Mouse (Mus musculus): ENCODE measurements around the gene Tesmin.

The Tesmin gene

GRCm38 (mm10) chr19:3389089-3389488, 432 bp downstream of the Tesmin start:
- in situ Hi-C loops (cut with MboI; ENCODE audit: low sequenced_read_pairs), result no loop called here

GRCm38 (mm10) chr19:3392384-3392783, 3.7 kb downstream of the Tesmin start:
- in situ Hi-C loops (cut with MboI; ENCODE audit: low sequenced_read_pairs), result no loop called here

GRCm38 (mm10) chr19:3394216-3394615, 5.6 kb downstream of the Tesmin start:
- in situ Hi-C loops (cut with MboI; ENCODE audit: low sequenced_read_pairs), result no loop called here

GRCm38 (mm10) chr19:3400057-3400456, 11.4 kb downstream of the Tesmin start:
- in situ Hi-C loops (cut with MboI; ENCODE audit: low sequenced_read_pairs), result no loop called here

DNA sequence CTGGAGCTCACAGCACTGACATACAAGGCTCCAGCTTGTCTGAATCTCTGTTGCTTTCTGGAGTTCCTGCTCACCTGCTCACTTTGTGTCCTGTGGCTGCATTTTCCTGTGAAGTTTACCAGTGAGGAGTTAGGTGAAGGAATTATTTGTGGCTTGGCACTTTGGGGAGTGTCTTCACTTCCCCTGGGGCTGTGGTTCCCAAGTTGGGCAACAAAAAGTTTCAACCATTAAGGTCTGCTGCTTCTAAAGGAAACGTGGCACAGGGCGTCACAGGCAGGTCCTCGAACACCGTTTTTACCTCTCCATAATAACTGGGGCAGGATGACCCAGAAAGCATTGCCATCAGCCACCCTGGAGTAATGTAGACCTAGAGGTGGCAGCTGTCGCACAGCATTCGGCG, 12.8 kb downstream of the Tesmin start:
- in situ Hi-C loops (cut with MboI; ENCODE audit: low sequenced_read_pairs), result no loop called here

GRCm38 (mm10) chr19:3401943-3402342, 13.3 kb downstream of the Tesmin start:
- in situ Hi-C loops (cut with MboI; ENCODE audit: low sequenced_read_pairs), result no loop called here

GRCm38 (mm10) chr19:3402390-3402789, 13.7 kb downstream of the Tesmin start:
- in situ Hi-C loops (cut with MboI; ENCODE audit: low sequenced_read_pairs), result no loop called here

DNA sequence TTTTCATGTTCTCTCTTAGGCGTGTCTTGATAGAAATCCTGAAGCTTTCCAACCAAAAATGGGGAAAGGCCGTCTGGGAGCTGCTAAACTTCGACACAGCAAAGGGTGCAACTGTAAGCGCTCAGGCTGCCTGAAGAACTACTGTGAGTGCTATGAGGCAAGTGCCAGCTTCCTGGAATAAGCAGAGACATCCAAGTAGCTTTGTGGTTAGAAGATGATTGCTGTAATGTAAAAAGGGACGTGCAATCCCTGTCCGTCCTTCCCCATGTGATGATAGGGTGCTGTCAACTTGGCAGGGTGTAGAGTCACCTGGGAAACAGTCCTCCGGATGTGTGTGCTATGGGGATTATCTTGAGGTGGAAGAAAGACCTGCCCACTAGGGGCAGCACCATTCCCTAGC, 15.4 kb downstream of the Tesmin start:
- in situ Hi-C loops (cut with MboI; ENCODE audit: low sequenced_read_pairs), result no loop called here

DNA sequence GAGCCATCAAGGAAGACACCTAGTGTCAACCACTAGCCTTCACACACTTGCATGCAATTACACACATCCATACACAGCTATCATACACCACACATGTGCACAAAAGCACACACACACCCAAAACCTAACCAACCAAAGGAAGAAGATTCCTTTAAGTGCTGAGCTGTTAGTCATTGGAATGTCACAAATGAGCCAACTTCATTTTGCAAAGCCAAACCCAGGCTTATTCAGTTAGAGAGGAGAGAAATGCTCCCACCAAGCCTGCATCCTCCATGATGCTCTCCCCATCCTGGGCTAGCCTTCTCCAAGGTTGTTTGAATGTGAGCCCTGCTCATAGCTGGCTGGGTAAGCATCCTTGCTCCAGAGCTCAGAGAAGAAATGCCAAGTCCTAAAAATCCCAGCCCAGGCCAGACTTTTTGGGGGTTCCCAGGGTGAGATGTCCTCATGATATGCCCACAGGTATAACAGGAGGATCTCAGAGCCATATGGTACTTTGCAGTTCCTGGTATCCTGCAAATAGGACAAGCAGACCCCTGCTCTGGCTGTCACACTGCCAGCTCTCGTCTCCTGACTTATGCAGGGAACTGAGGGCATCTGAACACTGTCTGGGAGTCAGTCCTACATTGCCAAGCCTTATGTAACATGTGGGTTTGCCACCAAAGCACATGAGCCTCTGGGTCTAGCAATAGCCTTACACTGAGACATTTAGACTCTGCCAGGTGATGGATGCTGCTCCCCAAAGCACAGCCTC, 17.0 kb downstream of the Tesmin start:
- in situ Hi-C loops (cut with MboI; ENCODE audit: low sequenced_read_pairs), result no loop called here

- in situ Hi-C loops (cut with MboI; ENCODE audit: low sequenced_read_pairs), result no loop called here
Measured at GRCm38 (mm10) chr19:3414268-3414733, 25.6 kb downstream of the Tesmin start, which contains the start of gene Gal. Gene Gal, minus strand, starts transcription at chr19:3414544.

DNA sequence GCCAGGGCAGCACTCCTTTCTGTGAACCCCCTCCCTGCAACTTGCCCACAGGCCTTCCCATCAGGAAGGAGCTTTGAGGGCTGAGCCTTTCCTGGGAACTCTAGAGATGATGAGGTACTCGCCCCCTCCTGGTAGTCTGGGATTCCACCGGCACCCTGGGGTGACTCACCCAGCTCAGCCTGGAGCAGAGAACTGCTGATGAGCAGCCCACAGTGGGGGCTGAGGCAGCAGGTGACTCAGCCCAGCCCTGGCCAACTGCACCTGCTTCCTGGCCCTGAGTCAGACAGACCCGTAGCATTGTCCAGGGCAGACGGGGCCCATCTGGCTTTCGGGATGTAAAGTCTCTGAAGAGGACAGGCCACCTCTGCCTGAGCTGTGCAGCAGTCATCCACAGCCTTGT, 30.6 kb downstream of the Tesmin start:
- in situ Hi-C loops (cut with MboI; ENCODE audit: low sequenced_read_pairs), result no loop called here

- in situ Hi-C loops (cut with MboI; ENCODE audit: low sequenced_read_pairs), result no loop called here
Measured at GRCm38 (mm10) chr19:3422488-3422887, 33.8 kb downstream of the Tesmin start.

DNA sequence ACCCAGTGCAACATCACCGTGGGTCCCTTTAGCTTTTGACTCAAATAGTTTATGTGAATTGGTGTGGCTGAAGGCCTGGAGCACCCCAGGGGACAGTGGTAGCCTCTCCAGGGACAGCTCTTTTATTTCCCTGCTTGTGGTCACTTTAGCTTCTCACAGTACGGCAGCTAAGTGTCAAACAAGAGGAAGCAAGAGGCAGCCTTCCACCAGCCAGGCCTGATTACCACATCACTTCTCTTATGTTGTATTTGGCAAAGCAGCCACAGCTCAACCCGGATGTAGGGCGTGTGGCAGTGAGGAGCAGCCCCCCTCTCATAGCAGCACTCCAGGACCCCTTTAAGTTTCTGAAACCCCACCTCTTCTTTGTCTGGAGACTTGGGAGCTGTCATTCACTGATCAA, 34.3 kb downstream of the Tesmin start:
- in situ Hi-C loops (cut with MboI; ENCODE audit: low sequenced_read_pairs), result no loop called here

DNA sequence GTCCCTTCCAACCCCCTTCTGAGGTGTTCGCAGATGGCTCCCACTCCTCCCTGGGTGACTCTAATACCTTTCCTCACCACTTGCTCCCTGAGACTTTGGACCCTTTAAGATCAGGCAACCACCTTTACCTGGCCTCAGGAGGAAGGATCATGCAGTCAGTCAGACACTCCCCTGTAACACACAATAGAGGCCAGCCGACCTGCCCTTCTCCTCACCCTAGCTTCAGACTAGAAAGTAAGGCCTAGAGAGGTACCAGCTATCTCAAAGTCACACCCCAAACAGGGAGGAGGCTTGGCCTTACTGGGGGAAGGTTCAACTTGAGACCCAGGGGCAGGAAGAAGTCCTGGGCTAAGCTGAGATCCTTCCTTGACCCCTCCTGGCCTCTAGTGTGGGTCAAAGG, 35.6 kb downstream of the Tesmin start:
- in situ Hi-C loops (cut with MboI; ENCODE audit: low sequenced_read_pairs), result no loop called here

- in situ Hi-C loops (cut with MboI; ENCODE audit: low sequenced_read_pairs), result no loop called here
Measured at GRCm38 (mm10) chr19:3428057-3428830, 39.6 kb downstream of the Tesmin start.

DNA sequence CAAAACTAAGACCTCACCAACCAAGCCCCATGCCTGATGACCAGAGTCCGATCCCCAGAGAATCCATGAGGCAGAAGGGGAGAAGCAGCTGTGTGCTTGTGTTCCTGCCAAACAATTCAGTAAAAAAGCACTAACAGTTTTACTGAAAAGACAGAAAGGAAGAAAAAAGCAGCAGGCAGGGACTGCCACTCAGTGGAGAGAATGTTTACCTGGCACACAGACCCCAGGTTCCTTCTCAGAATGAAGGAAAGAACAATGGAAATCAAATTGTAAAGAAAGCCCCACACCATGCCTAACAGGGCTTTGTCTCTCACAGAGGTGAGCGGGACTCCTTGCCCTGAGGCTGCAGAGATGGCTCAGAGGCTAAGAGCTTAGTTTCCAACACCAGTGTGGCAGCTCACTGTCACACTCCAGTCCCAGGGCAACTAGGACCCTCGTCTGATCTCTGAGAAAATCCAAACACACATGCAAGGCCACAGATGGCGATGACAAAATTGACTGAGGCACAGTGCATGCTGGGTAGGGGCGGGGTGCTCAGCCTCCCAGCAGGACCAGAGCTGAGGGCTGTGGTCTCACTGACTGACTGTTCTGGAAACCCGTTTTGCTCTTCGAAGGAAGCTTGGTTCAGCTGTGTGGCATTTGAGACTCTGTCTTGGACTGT, 40.6 kb downstream of the Tesmin start:
- in situ Hi-C loops (cut with MboI; ENCODE audit: low sequenced_read_pairs), result no loop called here

DNA sequence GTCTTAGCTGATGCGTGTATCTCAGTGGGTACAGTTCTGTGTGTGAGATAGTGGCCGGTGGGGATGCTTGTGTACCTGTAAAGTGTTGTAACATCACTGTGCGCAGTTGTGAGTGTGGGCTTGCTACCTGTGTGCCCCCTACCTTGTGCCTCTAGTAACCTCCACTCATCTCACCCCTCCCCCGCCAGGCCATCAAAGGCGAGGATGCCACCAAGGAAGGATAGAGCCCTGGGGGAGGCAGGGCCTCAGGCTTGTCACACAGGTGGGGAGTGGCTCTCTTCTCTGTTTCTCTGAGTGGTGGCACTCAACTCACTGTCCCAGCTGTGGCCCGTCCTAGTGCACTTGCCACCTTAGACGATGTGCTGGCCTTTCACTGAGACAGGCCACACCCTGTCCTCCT, 42.4 kb downstream of the Tesmin start:
- in situ Hi-C loops (cut with MboI; ENCODE audit: low sequenced_read_pairs), result no loop called here

- in situ Hi-C loops (cut with MboI; ENCODE audit: low sequenced_read_pairs), result no loop called here
Measured at GRCm38 (mm10) chr19:3431969-3432368, 43.3 kb downstream of the Tesmin start.

DNA sequence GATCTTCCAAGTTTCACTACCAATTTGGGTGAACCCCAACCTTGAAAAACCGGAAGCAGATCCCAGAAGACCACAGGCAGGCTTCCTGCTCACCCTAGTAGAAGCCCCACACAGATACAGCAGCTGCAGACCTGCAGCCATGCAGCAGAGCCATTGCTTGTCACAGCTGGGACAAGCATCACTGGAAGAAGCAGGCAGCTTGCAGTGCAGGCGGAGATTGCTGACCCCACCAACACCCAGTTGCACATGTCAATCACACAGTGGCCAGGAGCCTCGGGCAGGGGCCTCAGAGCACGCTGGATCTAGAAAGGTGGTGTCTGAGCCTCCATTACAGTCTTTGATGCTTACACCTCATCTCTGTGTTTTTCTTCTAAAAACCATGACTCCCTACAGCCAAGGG, 45.5 kb downstream of the Tesmin start:
- in situ Hi-C loops (cut with MboI; ENCODE audit: low sequenced_read_pairs), result no loop called here

DNA sequence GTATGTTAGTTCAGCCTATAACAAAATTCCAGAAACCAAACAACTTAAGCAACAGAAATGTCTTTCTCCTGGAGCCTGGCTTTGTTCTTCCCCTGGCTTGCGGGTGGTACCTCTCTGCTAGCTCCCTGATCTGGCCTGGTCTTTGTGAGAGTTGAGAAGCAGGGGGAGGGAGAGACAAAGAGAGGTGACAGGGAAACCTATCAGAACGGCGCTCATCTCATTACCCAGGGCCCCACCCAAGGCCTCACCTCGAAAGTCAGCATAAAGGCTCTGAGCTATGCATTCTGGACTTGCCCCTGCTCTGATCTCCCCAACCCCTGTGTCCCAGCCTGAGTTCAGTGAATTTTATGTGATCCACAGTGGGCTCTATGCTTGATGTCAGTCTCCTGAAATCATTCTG, 46.0 kb downstream of the Tesmin start:
- in situ Hi-C loops (cut with MboI; ENCODE audit: low sequenced_read_pairs), result no loop called here

GRCm38 (mm10) chr19:3435824-3436223, 47.2 kb downstream of the Tesmin start:
- in situ Hi-C loops (cut with MboI; ENCODE audit: low sequenced_read_pairs), result no loop called here

GRCm38 (mm10) chr19:3436840-3437239, 48.2 kb downstream of the Tesmin start:
- in situ Hi-C loops (cut with MboI; ENCODE audit: low sequenced_read_pairs), result no loop called here
